Mouse (Mus musculus) heart, embryonic 11.5 days (tissue): ENCODE measurements around the gene Irf7. TPM values are rescaled to one million over a fixed set of nuclear protein-coding genes. Genes with fewer than 3 reads are reported as not detected.

Source experiments
- ATAC-seq: fragments of 200-750 bp; cut with Nextera tagmentation; replicated peaks from 2 replicates; pipeline ENCODE4 v1.8.0; 2017; ENCODE audit warnings: moderate library complexity; ENCODE audit not compliant: insufficient number of reproducible peaks, low FRiP score, low TSS enrichment
- H3K27ac ChIP-seq: fragments of 300-500 bp; sonication (generic); 2 replicates; pipeline ENCODE4 v1.5.1; 2014; ENCODE audit warnings: mild to moderate bottlenecking, low read depth, low read length
- H3K27me3 ChIP-seq: fragments of 300-500 bp; sonication (generic); 2 replicates; pipeline ENCODE4 v1.6.1; 2014; ENCODE audit warnings: mild to moderate bottlenecking, low read length, mixed read lengths; ENCODE audit not compliant: control insufficient read depth, insufficient read depth
- H3K36me3 ChIP-seq: fragments of 300-500 bp; sonication (generic); 2 replicates; pipeline ENCODE4 v1.6.1; 2014; ENCODE audit warnings: mild to moderate bottlenecking, low read length, moderate library complexity, mixed read lengths; ENCODE audit not compliant: control insufficient read depth, insufficient read depth
- H3K4me1 ChIP-seq: fragments of 300-500 bp; sonication (generic); 2 replicates; pipeline ENCODE4 v1.6.1; 2014; ENCODE audit warnings: low read length; ENCODE audit not compliant: control insufficient read depth, insufficient read depth
- H3K4me2 ChIP-seq: fragments of 300-500 bp; sonication (generic); 2 replicates; pipeline ENCODE4 v1.6.1; 2014; ENCODE audit warnings: mild to moderate bottlenecking, moderate library complexity
- H3K4me3 ChIP-seq: fragments of 300-500 bp; sonication (generic); 2 replicates; pipeline ENCODE4 v1.5.1; 2014; ENCODE audit warnings: low read depth, low read length
- H3K9ac ChIP-seq: fragments of 300-500 bp; sonication (generic); 2 replicates; pipeline ENCODE4 v1.6.1; 2014; ENCODE audit warnings: mild to moderate bottlenecking, low read depth, low read length, moderate library complexity
- H3K9me3 ChIP-seq: fragments of 300-500 bp; sonication (generic); replicated peaks from 2 replicates; pipeline ENCODE4 v1.6.1; 2016; ENCODE audit warnings: low read length; ENCODE audit not compliant: control insufficient read depth
- WGBS: fragments of 180-500 bp; shearing (Covaris S2); extraction: QIAGEN DNeasy Blood & Tissue Kit; methylation state at CpG from one replicate; pipeline ENCODE4 v1.1.7; 2014; ENCODE audit not compliant: insufficient replicate concordance; 5-methylcytosine and 5-hydroxymethylcytosine counted together
- polyA plus RNA-seq: library from polyadenylated mRNA; unstranded; fragments of >200 nt; fragmentation: Nextera tagmentation; extraction: Ambion mirVana; gene quantifications from 2 replicates; pipeline ENCODE4 v1.2.1, GENCODE M21; 2014

Irf7 gene
- polyA plus RNA-seq: 0.99 and 1.2 TPM in 2 replicates

DNA sequence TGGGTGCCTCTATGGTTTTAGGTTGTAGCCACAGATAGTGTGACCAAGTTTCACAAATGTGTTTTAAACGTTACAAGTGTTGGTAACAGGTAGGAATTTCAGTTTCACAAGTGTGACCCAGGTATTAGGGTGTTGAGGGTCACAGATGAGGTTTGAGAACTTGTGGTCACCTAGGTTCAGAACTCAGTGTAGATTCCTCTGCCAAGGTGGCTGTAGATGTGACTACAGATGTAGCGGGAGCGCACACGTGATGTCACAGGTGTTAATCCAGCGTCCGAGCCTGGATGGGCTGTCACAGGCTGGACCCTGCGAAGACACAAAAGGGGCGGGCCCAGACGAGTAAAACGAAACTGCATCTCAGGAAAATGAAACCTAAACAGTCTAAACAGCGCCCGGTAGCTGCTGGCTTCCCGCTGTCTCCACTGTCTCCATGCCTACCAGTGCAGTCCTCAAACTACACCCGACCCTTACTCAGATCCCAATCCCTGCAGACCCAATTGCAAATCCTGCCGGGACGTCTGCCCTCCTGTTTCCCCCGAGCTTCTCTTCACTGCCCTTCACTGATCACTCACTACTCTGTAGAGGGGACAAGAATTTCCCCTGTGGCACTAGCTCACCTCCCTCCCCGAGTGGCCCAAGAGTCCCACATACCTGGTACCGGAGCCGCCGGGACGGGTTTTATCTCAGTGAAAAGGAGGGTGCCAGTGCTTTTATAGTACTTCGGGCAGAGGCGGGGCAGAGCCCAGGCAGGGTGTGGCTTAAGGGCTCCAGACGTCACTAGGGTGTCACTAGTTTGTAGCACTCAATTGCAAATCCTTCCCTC, at the start of gene Irf7:
Gene Irf7, minus strand, starts transcription at position 743 of the 823 bp plus-strand sequence.
- peaks cover 11% of the 10 kb centered on the region; the same call in 1 of the 2 replicates for H3K4me1 ChIP-seq
- no peaks in the 10 kb centered on the region for H3K9me3 ChIP-seq
- peak; percentile 70 for ATAC-seq
- no peak within 1 kb of the TSS for H3K27ac ChIP-seq
- peaks cover 25% of the 10 kb centered on the region for H3K36me3 ChIP-seq
- whole genome bisulfite sequencing: 10% methylated on average over 25 of the region's 25 CpGs
- no peaks in the 10 kb centered on the region for H3K27me3 ChIP-seq
- H3K4me3 ChIP-seq: peak within 1 kb of the TSS; percentile 54
- peak within 1 kb of the TSS; percentile 65 for H3K9ac ChIP-seq
- H3K4me2 ChIP-seq: peak within 1 kb of the TSS; percentile 94

DNA sequence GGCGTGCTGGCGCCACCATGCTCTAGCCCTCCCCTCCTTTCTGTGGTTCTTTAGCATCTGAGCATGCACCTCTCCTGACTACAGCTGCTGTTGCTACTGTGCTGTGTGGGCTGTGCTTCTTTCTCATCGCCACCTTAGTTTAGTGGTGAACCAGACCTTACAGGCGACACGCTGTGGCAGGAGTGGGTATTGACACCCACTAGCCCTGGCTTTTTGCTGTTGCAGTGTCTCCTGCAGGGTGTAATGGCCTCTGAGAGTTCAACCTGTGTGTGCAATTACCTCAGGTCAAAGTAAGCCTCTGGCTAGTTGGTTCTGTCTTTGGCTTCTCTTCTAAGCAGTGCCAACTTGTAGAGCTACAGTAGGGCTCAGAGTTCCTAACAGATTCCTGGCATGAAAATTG, 49.7 kb upstream of the Irf7 start:
- 78% methylated on average over 5 of the region's 5 CpGs for WGBS
- no peak for ATAC-seq
- Histone ChIP-seq H3K27me3 (no peaks in the 10 kb centered on the region), H3K4me1 (no peaks in the 10 kb centered on the region), H3K27ac (no peak overlapping the region), H3K9me3 (no peaks in the 10 kb centered on the region), H3K36me3 (peaks cover 39% of the 10 kb centered on the region), H3K4me2 (no peak overlapping the region), H3K9ac (no peak overlapping the region), H3K4me3 (no peak overlapping the region)

DNA sequence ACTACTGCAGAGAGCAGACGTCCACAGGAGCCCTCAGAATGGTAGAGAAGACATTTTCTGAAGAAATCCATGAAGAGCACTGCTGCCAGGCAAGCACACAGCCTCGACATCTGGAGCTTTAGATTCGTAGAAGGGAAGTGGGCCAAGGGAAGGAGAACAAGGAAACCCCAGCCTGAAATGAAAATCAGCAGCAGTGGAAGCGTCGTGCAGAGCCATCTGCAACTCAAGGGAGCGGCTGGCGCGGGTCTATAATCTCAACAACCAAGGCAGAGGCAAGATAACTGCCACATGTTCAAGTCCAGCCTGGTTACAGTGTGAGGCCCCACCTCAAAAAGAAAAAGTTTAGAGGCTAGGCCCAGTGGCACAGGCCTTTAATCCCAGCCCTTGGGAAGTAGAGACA, 48.8 kb upstream of the Irf7 start:
- Histone ChIP-seq H3K4me3 (no peak overlapping the region), H3K9ac (no peak overlapping the region), H3K27ac (no peak overlapping the region), H3K27me3 (no peaks in the 10 kb centered on the region), H3K9me3 (no peaks in the 10 kb centered on the region), H3K36me3 (peaks cover 40% of the 10 kb centered on the region), H3K4me2 (no peak overlapping the region), H3K4me1 (no peaks in the 10 kb centered on the region)
- no peak for ATAC-seq
- WGBS: 80% methylated on average over 8 of the region's 8 CpGs

DNA sequence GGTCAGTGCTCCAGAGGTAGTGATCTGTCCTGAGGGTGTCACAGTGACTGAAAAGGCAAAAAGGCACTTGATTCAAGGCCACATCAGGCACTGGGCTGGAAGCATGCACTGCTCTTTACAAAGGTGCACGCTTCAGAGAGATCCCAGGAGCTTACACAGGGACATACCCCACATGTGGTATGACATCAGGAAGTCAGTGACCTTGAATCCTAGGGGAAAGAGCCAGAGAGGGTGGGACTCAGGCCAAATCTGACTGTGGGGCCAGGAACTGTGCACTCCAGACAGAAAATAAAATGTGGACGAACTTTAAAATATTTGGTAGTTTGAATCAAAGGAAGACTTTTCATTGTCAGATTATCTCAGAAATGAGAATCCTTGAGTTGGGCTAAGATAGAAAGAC, 48.1 kb upstream of the Irf7 start:
- no peaks in the 10 kb centered on the region for H3K4me1 ChIP-seq
- peaks cover 43% of the 10 kb centered on the region for H3K36me3 ChIP-seq
- H3K4me3 ChIP-seq: no peak overlapping the region
- no peak overlapping the region for H3K27ac ChIP-seq
- H3K27me3 ChIP-seq: no peaks in the 10 kb centered on the region
- no peak overlapping the region for H3K9ac ChIP-seq
- no peak overlapping the region for H3K4me2 ChIP-seq
- no peaks in the 10 kb centered on the region for H3K9me3 ChIP-seq
- ATAC-seq: no peak
- WGBS: 87% methylated on average over 2 of the region's 2 CpGs

DNA sequence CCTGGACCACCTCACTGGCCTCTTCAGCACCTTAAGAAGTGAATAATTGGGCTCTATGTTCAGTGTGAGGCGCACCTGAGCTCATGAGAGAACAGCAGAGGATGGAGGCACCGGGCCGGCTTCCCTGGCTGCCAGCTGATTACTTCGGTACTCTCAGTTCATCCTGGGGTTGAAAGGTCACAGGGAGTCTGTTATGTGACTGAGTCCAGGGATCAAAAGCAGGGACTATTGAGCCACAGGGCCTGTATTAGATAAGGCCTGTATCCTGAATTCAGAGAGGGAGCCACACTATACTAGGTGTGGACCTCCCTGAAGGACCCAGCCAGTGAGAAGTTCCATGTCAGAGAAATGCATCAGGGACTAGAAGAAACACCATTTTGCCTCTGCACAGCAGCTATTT, 38.3 kb upstream of the Irf7 start:
- Histone ChIP-seq H3K27ac (no peak overlapping the region), H3K4me3 (no peak overlapping the region), H3K9me3 (no peaks in the 10 kb centered on the region), H3K27me3 (no peaks in the 10 kb centered on the region), H3K36me3 (peaks cover 24% of the 10 kb centered on the region; the same call in 1 of the 2 replicates), H3K4me2 (no peak overlapping the region), H3K4me1 (no peaks in the 10 kb centered on the region), H3K9ac (no peak overlapping the region)
- 87% methylated on average over 4 of the region's 4 CpGs for WGBS
- no peak for ATAC-seq

DNA sequence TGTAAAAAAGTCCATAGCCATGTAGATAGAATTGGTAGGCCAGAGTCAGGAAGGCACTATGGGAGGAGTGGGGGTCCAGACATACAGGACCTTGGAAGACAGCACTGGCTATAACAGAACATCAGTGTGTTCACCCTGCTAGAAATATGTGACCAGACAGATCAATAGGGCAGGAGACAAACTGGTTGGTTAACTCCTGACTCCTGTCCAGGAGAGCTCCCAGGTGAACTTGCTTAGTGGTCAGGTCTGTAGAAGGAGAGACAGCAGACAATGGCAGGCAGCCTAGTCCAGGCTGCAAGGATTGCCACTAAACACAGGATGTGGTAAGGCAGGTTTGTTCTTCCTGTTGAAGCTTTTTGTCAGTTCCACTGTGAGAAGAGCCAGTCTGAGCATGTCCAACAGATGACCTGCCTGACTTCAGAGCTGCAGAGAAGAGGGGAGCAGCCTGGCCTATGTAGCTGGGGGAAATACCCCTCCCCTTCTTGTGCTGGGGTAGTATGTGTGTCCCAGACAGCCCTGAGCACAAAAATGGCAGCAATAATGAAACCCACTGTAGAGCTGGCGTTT, 36.5 kb upstream of the Irf7 start:
- no peak overlapping the region for H3K27ac ChIP-seq
- WGBS: 86% methylated on average over 1 of the region's 1 CpGs
- no peaks in the 10 kb centered on the region for H3K27me3 ChIP-seq
- H3K9me3 ChIP-seq: no peaks in the 10 kb centered on the region
- no peak overlapping the region for H3K9ac ChIP-seq
- no peak overlapping the region for H3K4me2 ChIP-seq
- peaks cover 22% of the 10 kb centered on the region; the same call in 1 of the 2 replicates for H3K36me3 ChIP-seq
- no peak overlapping the region for H3K4me3 ChIP-seq
- H3K4me1 ChIP-seq: no peaks in the 10 kb centered on the region
- ATAC-seq: no peak

DNA sequence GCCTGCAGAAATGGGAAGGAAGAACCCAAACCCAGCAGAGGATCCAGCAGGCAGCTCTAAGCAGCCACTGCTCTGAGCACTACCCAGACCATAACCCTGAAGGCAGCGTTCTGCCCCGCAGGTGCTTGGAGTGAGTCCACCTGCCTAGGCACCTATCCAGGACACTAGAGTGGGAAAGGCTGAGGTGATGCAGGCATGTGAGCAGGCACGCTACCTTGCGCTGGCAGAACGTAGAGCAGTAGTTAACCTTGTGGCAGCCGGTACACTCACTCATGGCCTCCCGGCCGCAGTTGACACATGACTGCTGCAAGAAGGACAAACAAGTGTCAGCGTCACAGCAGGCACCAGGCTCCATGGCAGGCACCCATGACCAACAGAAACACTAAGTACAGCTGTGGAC, 35.1 kb upstream of the Irf7 start:
- Histone ChIP-seq H3K4me1 (no peaks in the 10 kb centered on the region), H3K27me3 (no peaks in the 10 kb centered on the region), H3K27ac (no peak overlapping the region), H3K36me3 (peaks cover 24% of the 10 kb centered on the region; the same call in 1 of the 2 replicates), H3K9ac (no peak overlapping the region), H3K9me3 (no peaks in the 10 kb centered on the region), H3K4me3 (no peak overlapping the region), H3K4me2 (no peak overlapping the region)
- ATAC-seq: no peak
- 95% methylated on average over 9 of the region's 9 CpGs for WGBS

DNA sequence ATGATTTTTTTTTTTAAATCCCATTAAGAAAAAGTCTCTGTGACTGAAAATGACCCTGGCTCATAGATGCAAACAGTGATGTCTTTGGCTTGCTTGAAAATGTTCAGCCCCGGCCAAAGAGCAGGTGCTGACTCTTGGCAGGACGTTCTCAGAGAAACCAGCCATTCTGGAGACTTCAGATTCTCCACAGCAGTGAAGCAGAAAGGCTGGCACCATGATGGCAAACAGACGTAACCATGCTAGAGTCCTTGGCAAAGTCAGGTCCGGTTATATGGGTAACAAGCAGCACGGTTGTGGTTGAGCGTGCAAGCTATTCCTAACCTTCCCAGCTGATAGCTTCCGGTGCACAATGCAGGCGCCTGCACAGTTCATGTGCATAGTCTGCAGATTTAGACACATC, 32.9 kb upstream of the Irf7 start:
- H3K36me3 ChIP-seq: peaks cover 16% of the 10 kb centered on the region; the same call in 1 of the 2 replicates
- H3K27ac ChIP-seq: no peak overlapping the region
- H3K27me3 ChIP-seq: peaks cover 18% of the 10 kb centered on the region
- H3K4me2 ChIP-seq: no peak overlapping the region
- WGBS: 93% methylated on average over 8 of the region's 8 CpGs
- peaks cover 7% of the 10 kb centered on the region for H3K4me1 ChIP-seq
- ATAC-seq: no peak
- no peak overlapping the region for H3K9ac ChIP-seq
- H3K4me3 ChIP-seq: no peak overlapping the region
- no peaks in the 10 kb centered on the region for H3K9me3 ChIP-seq
